Comparison of ENCODE assay signal across 8 mouse cellular contexts in the genomic region with DNA sequence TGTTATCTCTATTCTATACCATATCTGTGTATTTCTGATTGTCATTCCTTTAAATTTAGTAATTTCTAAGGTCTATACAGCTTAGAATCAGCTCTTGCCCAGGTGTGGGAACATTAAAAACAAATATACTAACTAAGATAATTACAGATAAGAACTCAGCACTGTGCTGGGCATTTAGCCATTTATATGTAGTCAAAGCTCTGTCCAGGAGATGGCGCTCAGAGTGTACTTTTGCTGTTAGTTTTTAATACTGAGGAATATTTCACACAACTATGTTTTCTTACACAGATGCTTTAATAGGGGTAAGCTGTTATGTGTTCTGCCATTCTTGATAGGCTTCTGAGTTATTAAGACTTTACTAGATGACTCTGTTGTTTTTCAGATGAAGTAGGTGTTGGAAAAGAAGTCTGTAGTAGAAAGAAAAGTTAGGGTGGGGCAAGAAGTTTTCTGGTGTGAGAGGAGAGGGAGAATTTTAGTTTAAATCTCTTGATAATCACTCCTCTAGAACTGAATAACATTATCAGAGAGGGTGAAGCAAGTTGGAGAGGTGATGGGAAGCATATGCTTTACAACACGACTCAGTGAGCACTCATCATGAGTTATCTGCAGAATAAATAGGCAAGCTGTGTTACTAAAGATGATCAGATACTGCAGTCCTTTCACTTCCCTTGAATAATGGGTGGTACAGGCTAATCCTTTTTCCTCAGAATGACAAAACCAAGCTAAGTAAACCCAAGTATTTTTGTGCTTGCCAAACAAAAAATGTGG.
DNase-seq lines count a peak whose midpoint lies in the region; ATAC-seq and TF ChIP-seq lines count a peak whose summit lies in the region.

No protein-coding gene starts in this region.

- dilution Hi-C loops in CH12.LX (cut with MboI; ENCODE audit: extremely low pct_ligation_motif_present, extremely low pct_unique_long_range_greater_than_20kb, low sequenced_read_pairs), result no loop called here

- TF ChIP-seq EP300 in CH12.LX (IDR thresholded peaks at IDR 0.05; ENCODE audit: low read length), result no peak

- H3K79me2 ChIP-seq in CH12.LX (replicated peaks; ENCODE audit: control insufficient read depth, extremely low read depth, insufficient read depth, poor library complexity, severe bottlenecking), result no peaks in the 10 kb centered on the region

- H3K27ac ChIP-seq in gastrocnemius, adult 2 months, result no peak overlapping the region
- H3K27ac ChIP-seq in CH12.LX (ENCODE audit: insufficient read depth, low read depth), result no peak overlapping the region
- no peak overlapping the region for H3K27ac ChIP-seq in cortical plate, adult 2 months (ENCODE audit: insufficient read depth, low read length)
- no peak overlapping the region for H3K27ac ChIP-seq in midbrain, embryonic 12.5 days (replicated peaks)

- DNase-seq in gastrocnemius, adult 2 months, result no peak
- DNase-seq in gastrocnemius, postnatal 14 days, result no peak
- peak; percentile 53 for DNase-seq in CH12.LX (ENCODE audit: extremely low read depth)
- DNase-seq in hindlimb bud, embryonic 11.5 days (ENCODE audit: extremely low spot score, low read depth, low spot score), result peak; percentile 1
- DNase-seq in B cell, adult 2 months, result no peak
- no peak for DNase-seq in gastrocnemius, adult 8-10 months (ENCODE audit: low spot score in 2 of 2)

- H3K9me3 ChIP-seq in CH12.LX (replicated peaks; ENCODE audit: low read length), result no peaks in the 10 kb centered on the region
- no peaks in the 10 kb centered on the region for H3K9me3 ChIP-seq in midbrain, embryonic 12.5 days

- H3K4me1 ChIP-seq in CH12.LX (ENCODE audit: control insufficient read depth in 1 of 2, insufficient read depth in 2 of 2), result no peaks in the 10 kb centered on the region
- no peaks in the 10 kb centered on the region for H3K4me1 ChIP-seq in cortical plate, adult 2 months (ENCODE audit: control insufficient read depth, insufficient read depth, low read length)
- H3K4me1 ChIP-seq in midbrain, embryonic 12.5 days, result no peaks in the 10 kb centered on the region

- TF ChIP-seq RAD21 in CH12.LX (IDR thresholded peaks at IDR 0.05; ENCODE audit: low read depth, low read length), result peak; percentile 84

- peak; percentile 57 for TF ChIP-seq CTCF in gastrocnemius, adult 2 months (IDR thresholded peaks at IDR 0.05)
- peak; percentile 8 to 79; a peak in 2 of 4 replicates for TF ChIP-seq CTCF in CH12.LX (conservative IDR thresholded peaks at IDR 0.05 in 1 of 2, IDR thresholded peaks at IDR 0.05 in 1 of 2; ENCODE audit: low read depth in 2 of 2, low read length in 2 of 2)
- peak; percentile 31; the same call in 1 of the 2 replicates for TF ChIP-seq CTCF in cortical plate, adult 2 months (IDR thresholded peaks at IDR 0.05; ENCODE audit: extremely low read depth, insufficient read depth, low read length)

- H3K4me2 ChIP-seq in CH12.LX (ENCODE audit: insufficient read depth, low read depth, poor library complexity, severe bottlenecking), result no peak overlapping the region
- H3K4me2 ChIP-seq in midbrain, embryonic 12.5 days (replicated peaks), result no peak overlapping the region

- H3K4me3 ChIP-seq in gastrocnemius, adult 2 months, result no peak overlapping the region
- H3K4me3 ChIP-seq in CH12.LX (replicated peaks in 1 of 3; ENCODE audit: low read depth in 2 of 3, low read length in 2 of 3, poor library complexity in 1 of 3), result no peak overlapping the region
- no peak overlapping the region for H3K4me3 ChIP-seq in cortical plate, adult 2 months (ENCODE audit: insufficient read depth, low read length)
- H3K4me3 ChIP-seq in midbrain, embryonic 12.5 days, result no peak overlapping the region

- peak; percentile 55 for ATAC-seq in midbrain, embryonic 12.5 days (ENCODE audit: low FRiP score, low read depth)

- no peaks in the 10 kb centered on the region for H3K27me3 ChIP-seq in CH12.LX (replicated peaks)
- H3K27me3 ChIP-seq in midbrain, embryonic 12.5 days, result no peaks in the 10 kb centered on the region

- intact Hi-C loops in gastrocnemius, adult 2 months (cut with DNase I), result no loop called here
- intact Hi-C loops in gastrocnemius, postnatal 14 days (cut with DNase I; ENCODE audit: low total_unique reads), result no loop called here

- no peak overlapping the region for H3K9ac ChIP-seq in CH12.LX (ENCODE audit: insufficient read depth, low read depth)
- H3K9ac ChIP-seq in midbrain, embryonic 12.5 days (replicated peaks), result no peak overlapping the region

- 22% methylated on average over 2 of the region's 2 CpGs for WGBS in midbrain, embryonic 12.5 days

- in situ Hi-C loops in CH12.LX (cut with MboI; ENCODE audit: low pct_ligation_motif_present, low pct_unique_long_range_greater_than_20kb, low sequenced_read_pairs), result no loop called here

- H3K36me3 ChIP-seq in CH12.LX (replicated peaks in 1 of 2; ENCODE audit: control insufficient read depth in 1 of 2, insufficient read depth in 1 of 2, low read length in 1 of 2), result no peaks in the 10 kb centered on the region
- no peaks in the 10 kb centered on the region for H3K36me3 ChIP-seq in midbrain, embryonic 12.5 days

- no peak for TF ChIP-seq POLR2A in CH12.LX (IDR thresholded peaks at IDR 0.05; ENCODE audit: low read depth, low read length)
- TF ChIP-seq POLR2A in cortical plate, adult 2 months (IDR thresholded peaks at IDR 0.05; ENCODE audit: extremely low read depth, insufficient read depth, low read length), result no peak

TF ChIP-seq in CH12.LX, 34 proteins besides CTCF, POLR2A, EP300 and RAD21:
- TF ChIP-seq ETS1 (conservative IDR thresholded peaks at IDR 0.05; ENCODE audit: low read depth, low read length) (no peak), SMC3 (IDR thresholded peaks at IDR 0.05; ENCODE audit: low read depth, low read length) (peak; percentile 64)

Comparison
In these comparisons a context has a peak if more than half of its experiments do, and no peak if none do; other contexts are left out.
1. DNase-seq: peak in CH12.LX (single experiment) and hindlimb bud, embryonic 11.5 days (single experiment); none in gastrocnemius, adult 2 months (single experiment), gastrocnemius, postnatal 14 days (single experiment), B cell, adult 2 months (0 of 2) and gastrocnemius, adult 8-10 months (0 of 2).
2. Peak in every context shown above with its lines, with median percentiles within 50 percentile points of each other: CTCF ChIP-seq.